Mouse (Mus musculus) T-helper 1 cell (primary cell): ENCODE data around the gene Zfp64.

Experiments
- in situ Hi-C: fragments of 300-600 bp; cut with MboI, MseI; formaldehyde crosslinking; loops from one replicate; pipeline ENCODE4 v1.15.1; 2025; ENCODE audit warnings: high pct_unique_total_duplicates

Zfp64 gene

GRCm38 (mm10) chr2:168954376-168954775 is 1.0 kb downstream of the Zfp64 start:
- in situ Hi-C loops: no loop called here

DNA sequence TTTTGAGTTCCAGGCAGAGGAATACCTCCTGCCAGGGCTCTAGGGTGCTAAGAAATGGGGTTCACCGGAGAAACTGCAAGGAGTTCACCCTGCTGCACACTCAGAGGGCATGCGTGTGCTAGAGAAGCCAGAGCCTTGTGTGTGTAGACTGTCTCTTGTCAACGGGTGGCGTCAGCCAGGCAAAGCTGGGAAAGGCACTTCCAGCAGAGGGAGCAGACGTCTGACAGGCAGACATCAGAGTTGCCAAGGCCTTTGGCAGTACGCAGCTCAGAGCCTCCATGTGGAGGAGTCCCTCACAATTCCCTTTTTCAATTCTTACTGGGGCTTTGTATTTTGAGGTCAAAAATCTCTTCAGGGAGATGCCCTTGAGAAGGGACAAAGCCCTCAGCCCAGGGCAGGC is 6.9 kb downstream of the Zfp64 start:
- in situ Hi-C loops: no loop called here

DNA sequence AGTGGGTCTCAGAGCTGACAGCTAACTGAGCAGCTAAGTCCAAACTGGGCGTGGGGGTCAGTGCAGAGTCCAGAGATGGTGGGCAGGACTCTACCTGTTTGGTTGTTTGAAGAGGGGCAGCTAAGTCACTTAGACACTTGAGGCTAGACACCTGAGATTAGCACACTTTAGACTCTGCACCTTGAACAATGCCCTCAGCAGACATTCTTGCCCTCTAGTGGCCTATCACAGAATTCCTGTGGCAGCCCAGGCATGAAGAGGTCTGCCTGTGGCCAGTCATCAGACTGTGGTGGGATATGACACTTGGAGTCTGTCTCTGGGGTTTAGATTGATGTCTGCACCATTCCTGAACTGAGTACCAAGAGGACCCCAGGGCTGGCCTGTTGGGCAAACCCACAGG is 7.7 kb downstream of the Zfp64 start:
- in situ Hi-C loops: no loop called here

GRCm38 (mm10) chr2:168944011-168944410 is 11.4 kb downstream of the Zfp64 start:
- in situ Hi-C loops: no loop called here

- in situ Hi-C loops: no loop called here
These were observed 15.4 kb downstream of the Zfp64 start for GRCm38 (mm10) chr2:168939941-168940340.

- in situ Hi-C loops: no loop called here
These were observed 16.0 kb downstream of the Zfp64 start for GRCm38 (mm10) chr2:168939261-168939933.

GRCm38 (mm10) chr2:168936896-168937295 is 18.5 kb downstream of the Zfp64 start:
- in situ Hi-C loops: no loop called here

- in situ Hi-C loops: no loop called here
These were observed 20.2 kb downstream of the Zfp64 start for GRCm38 (mm10) chr2:168935165-168935564.

DNA sequence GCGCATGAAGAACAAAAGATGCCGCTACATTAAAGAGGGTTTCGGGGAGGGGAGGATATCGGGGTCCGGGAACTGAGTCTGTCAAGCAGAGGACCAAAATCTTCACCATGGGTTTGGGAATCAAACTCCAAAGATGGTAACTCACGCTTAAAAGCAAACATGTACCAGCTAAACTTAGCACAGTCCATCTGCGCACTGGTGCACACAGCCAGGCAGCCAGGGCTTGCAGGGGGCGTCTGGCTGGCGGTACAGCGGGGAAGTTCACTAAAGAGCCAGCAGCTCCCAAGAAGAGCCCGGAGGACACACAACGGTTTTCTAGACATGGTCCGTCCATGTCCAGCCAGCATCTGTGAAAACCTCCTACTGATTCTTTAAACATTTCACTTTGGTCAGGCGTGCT is 23.7 kb downstream of the Zfp64 start:
- in situ Hi-C loops: no loop called here

DNA sequence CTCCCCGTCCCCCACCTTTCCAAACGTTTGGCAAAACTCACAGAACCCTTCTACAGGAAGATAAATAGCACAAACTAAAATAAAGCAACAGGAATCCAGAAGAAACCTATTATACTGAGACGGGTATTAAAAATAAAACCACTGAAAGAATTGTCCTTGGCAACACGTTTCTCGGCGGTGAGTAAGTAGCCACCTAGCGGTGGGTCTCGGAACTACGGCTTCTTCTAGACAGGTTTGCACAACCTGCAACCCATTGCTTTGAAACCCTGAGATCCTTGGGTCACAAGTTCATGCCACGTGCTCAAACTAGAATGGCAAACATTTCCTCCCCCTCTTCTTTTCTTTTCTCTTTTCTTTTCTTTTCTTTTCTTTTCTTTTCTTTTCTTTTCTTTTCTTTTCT is 25.7 kb downstream of the Zfp64 start:
- in situ Hi-C loops: no loop called here

DNA sequence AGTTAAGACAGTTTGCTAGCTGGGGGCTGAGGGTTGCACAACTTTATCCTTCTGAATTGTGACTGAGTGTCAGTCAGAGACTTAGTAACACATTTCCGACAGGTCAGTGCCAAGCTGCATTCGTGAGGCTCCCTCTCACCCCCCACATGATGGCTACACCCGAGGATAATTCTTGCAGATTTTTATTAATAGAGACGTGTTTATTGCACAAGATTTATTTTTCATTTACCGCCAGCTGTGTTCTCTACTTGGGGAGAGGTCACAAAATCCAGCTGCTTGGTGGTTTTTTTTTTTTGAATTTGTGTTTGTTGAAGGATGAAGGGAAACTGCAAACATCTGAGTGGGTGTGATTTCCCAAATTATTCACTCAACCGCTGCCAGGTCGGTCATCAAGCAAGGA is 28.0 kb downstream of the Zfp64 start:
- in situ Hi-C loops: no loop called here

- in situ Hi-C loops: no loop called here
These were observed 29.1 kb downstream of the Zfp64 start for GRCm38 (mm10) chr2:168926257-168926810.

- in situ Hi-C loops: no loop called here
These were observed 31.7 kb downstream of the Zfp64 start for GRCm38 (mm10) chr2:168923706-168924105.

DNA sequence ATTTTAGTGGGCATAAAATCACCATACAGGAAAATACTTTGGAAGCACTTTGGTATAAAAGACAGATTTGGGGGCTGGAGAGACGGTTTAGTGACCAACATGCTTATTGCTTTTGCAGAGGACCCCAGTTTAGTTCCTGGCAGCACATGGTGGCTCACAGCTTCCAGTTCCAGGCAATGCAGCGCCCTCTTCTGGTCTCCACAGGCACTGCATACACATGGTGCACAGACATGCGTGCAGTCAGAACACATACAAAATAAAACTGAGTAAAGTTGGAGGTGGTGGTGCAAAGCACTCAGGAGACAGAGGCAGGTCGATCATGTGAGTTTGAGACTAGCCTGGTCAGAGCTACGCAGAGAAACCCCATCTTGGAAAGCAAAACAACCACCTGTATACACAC is 32.9 kb downstream of the Zfp64 start:
- in situ Hi-C loops: no loop called here

DNA sequence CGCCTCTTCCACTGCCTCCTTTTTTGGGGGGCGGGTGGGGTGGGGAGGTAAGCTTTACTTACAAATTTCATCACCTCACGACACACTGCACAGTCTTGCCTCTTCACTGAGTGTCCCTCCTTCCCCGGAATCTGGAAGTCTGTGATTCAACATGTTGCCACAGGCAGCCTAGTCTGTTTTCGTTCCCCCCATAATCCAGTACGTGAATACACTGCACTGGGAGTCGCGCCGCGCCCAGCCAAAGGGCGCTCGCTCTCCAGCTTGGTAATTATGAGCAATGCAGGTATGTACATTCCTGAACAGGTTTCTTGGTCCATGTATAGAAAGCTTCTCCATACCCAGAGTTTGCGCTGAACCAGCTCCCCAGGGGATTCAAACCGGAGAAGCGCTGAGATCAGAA is 35.4 kb downstream of the Zfp64 start:
- in situ Hi-C loops: no loop called here

- in situ Hi-C loops: no loop called here
These were observed 42.3 kb downstream of the Zfp64 start for GRCm38 (mm10) chr2:168912901-168913721.

- in situ Hi-C loops: no loop called here
These were observed 43.1 kb downstream of the Zfp64 start for GRCm38 (mm10) chr2:168912051-168912891.

- in situ Hi-C loops: no loop called here
These were observed 43.9 kb downstream of the Zfp64 start for GRCm38 (mm10) chr2:168911527-168911926.

GRCm38 (mm10) chr2:168906022-168906421 is 49.4 kb downstream of the Zfp64 start:
- in situ Hi-C loops: no loop called here

GRCm38 (mm10) chr2:168904846-168905245 is 50.5 kb downstream of the Zfp64 start:
- in situ Hi-C loops: no loop called here

- in situ Hi-C loops: no loop called here
These were observed 51.2 kb downstream of the Zfp64 start for GRCm38 (mm10) chr2:168904188-168904587.

GRCm38 (mm10) chr2:168902634-168903033 is 52.8 kb downstream of the Zfp64 start:
- in situ Hi-C loops: no loop called here
